Mouse (Mus musculus): ENCODE data around the gene Arhgap15. TPM values are rescaled to one million over a fixed set of nuclear protein-coding genes. Genes with fewer than 3 reads are reported as not detected.

Gene Arhgap15
- polyA plus RNA-seq, 1 experiment from 2014 or later: 0.86 TPM

GRCm38 (mm10) chr2:43782157-43782556 lies 33.5 kb downstream of the Arhgap15 start:
- H3K27me3 ChIP-seq (ENCODE audit: insufficient read depth, low read length): no peaks in the 10 kb centered on the region

DNA sequence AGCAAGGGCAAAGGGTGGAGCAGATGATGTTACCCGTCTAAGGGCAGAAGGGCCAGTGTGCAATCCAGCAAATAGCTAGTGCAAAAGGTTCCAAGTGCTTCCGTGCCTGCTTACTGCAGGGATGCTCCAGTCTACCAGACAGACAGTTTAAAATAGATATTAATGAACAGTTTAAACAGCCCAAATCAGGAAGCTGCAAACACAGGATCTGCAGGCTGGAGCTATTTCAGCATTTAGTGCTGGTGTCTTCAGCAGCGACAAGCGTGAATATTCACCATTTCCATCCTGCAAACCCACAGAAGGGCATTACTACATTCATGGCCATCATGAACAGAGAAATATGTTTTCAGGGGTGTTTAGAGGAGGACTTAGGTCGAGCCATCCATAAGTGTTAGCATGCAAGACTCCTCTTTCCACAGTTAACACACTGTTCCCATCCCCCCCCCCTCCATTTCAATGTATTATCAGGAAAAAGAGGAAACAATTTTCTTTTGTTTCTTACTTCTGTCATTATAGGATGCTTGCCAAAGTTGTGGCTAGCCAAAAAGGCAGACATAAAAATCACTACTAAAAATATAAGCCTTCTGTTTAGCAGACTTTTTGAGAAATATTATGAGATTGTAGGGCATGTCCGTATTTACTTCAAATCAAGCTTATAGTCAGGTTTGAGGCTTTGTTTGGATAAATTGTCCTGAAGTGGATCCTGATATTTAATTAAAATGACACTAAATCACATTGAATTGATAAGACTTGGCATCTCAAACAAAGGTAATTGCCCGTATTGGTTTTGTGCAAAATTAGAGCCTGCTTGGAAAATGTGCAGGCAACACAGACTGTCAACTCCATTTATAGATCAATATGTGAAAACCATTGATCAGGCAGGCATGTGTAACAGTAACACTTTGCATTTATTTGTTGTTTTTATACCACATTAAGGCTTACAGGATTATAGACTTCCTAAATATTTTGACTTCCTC lies 35.4 kb downstream of the Arhgap15 start:
- Histone ChIP-seq H3K36me3 (ENCODE audit: insufficient read depth) (no peaks in the 10 kb centered on the region), H3K4me3 (ENCODE audit: low read depth, low read length) (no peak overlapping the region), H3K4me1 (ENCODE audit: insufficient read depth) (0 out of 2 replicates have a peak, but pooled peaks cover 4% of the 10 kb centered on the region), H3K9me3 (ENCODE audit: low read depth, low read length) (no peaks in the 10 kb centered on the region), H3K27me3 (ENCODE audit: insufficient read depth, low read length) (no peaks in the 10 kb centered on the region), H3K4me2 (no peak overlapping the region), H3K9ac (no peak overlapping the region), H3K27ac (ENCODE audit: low read depth) (no peak overlapping the region)
- 55% methylated on average over 7 of the region's 7 CpGs for WGBS
- DNase-seq: peak; percentile 47
- no peak for ATAC-seq (ENCODE audit: insufficient read depth)
- no peak for TF ChIP-seq CTCF (IDR thresholded peaks at IDR 0.05; ENCODE audit: low read depth)

More at GRCm38 (mm10) chr2:43782157-43782556, 33.5 kb downstream of the Arhgap15 start:
- no peak overlapping the region for H3K9ac ChIP-seq
- no peak overlapping the region for H3K27ac ChIP-seq (ENCODE audit: low read depth)
- TF ChIP-seq CTCF (IDR thresholded peaks at IDR 0.05; ENCODE audit: low read depth): no peak
- 0 out of 2 replicates have a peak, but pooled peaks cover 4% of the 10 kb centered on the region for H3K4me1 ChIP-seq (ENCODE audit: insufficient read depth)
- ATAC-seq (ENCODE audit: insufficient read depth): no peak
- WGBS: 62% methylated on average over 3 of the region's 3 CpGs
- no peaks in the 10 kb centered on the region for H3K36me3 ChIP-seq (ENCODE audit: insufficient read depth)
- no peak overlapping the region for H3K4me2 ChIP-seq
- no peaks in the 10 kb centered on the region for H3K9me3 ChIP-seq (ENCODE audit: low read depth, low read length)
- H3K4me3 ChIP-seq (ENCODE audit: low read depth, low read length): no peak overlapping the region
- DNase-seq: no peak

- TF ChIP-seq CTCF (IDR thresholded peaks at IDR 0.05; ENCODE audit: low read depth): no peak
- WGBS: 39% methylated on average over 3 of the region's 3 CpGs
- ATAC-seq (ENCODE audit: insufficient read depth): no peak
Observed at GRCm38 (mm10) chr2:43786101-43786500, 37.5 kb downstream of the Arhgap15 start.

DNA sequence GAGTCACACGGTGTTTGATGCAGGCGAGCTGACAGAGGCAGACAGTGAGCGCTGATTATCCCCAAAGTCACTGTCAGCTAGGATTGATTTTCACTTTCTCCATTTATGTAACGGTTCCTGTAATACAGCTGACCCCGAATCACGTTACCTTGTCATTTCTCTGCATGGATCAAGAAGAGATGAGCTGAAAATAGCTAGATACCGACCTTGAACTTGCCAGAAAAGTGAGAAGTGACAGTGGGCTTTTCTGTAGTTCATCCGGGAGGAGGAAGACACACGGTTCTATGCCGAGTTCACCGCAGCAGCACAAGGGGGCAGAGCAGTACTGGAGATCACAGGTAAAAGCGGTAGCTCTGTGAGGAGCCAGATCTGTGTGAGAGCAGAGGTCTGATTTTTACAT lies 38.5 kb downstream of the Arhgap15 start:
- H3K4me3 ChIP-seq (ENCODE audit: low read depth, low read length): no peak overlapping the region
- TF ChIP-seq CTCF (IDR thresholded peaks at IDR 0.05; ENCODE audit: low read depth): peak; percentile 69
- H3K27ac ChIP-seq (ENCODE audit: low read depth): no peak overlapping the region
- H3K9ac ChIP-seq: no peak overlapping the region
- 30% methylated on average over 12 of the region's 12 CpGs for WGBS
- no peak overlapping the region for H3K4me2 ChIP-seq
- peaks cover 8% of the 10 kb centered on the region; the same call in 1 of the 2 replicates for H3K4me1 ChIP-seq (ENCODE audit: insufficient read depth)
- H3K27me3 ChIP-seq (ENCODE audit: insufficient read depth, low read length): no peaks in the 10 kb centered on the region
- DNase-seq (peak; percentile 71), ATAC-seq (ENCODE audit: insufficient read depth) (peak; percentile 72; the same call in 1 of the 2 replicates)
- no peaks in the 10 kb centered on the region for H3K36me3 ChIP-seq (ENCODE audit: insufficient read depth)
- H3K9me3 ChIP-seq (ENCODE audit: low read depth, low read length): no peaks in the 10 kb centered on the region

More at GRCm38 (mm10) chr2:43786101-43786500, 37.5 kb downstream of the Arhgap15 start:
- DNase-seq: no peak
- Histone ChIP-seq H3K4me3 (ENCODE audit: low read depth, low read length) (no peak overlapping the region), H3K4me1 (ENCODE audit: insufficient read depth) (peaks cover 8% of the 10 kb centered on the region; the same call in 1 of the 2 replicates), H3K4me2 (no peak overlapping the region), H3K9me3 (ENCODE audit: low read depth, low read length) (no peaks in the 10 kb centered on the region), H3K27ac (ENCODE audit: low read depth) (no peak overlapping the region), H3K9ac (no peak overlapping the region), H3K27me3 (ENCODE audit: insufficient read depth, low read length) (no peaks in the 10 kb centered on the region), H3K36me3 (ENCODE audit: insufficient read depth) (no peaks in the 10 kb centered on the region)

DNA sequence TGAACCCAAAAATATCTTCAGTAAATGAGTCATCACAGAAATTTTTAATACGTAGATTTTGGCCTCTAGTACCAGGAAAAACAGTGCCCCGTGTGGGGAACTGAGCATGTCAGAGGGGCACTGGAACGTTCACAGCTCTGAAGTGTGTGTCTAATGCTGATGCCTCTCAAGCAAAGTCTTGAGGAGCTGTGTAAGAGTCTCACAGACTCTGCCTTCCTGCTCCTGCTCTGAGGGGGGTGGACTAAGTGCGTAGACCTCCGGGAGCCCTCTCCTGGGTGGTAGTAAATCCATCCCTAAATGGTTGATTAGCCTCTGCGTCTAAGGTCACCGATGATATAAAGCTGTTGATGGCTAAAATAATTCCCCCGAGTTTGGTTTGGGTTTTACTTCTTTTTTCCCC lies 39.9 kb downstream of the Arhgap15 start:
- Histone ChIP-seq H3K27ac (ENCODE audit: low read depth) (no peak overlapping the region), H3K4me2 (no peak overlapping the region), H3K4me3 (ENCODE audit: low read depth, low read length) (no peak overlapping the region), H3K27me3 (ENCODE audit: insufficient read depth, low read length) (no peaks in the 10 kb centered on the region), H3K36me3 (ENCODE audit: insufficient read depth) (no peaks in the 10 kb centered on the region), H3K9me3 (ENCODE audit: low read depth, low read length) (no peaks in the 10 kb centered on the region), H3K9ac (no peak overlapping the region), H3K4me1 (ENCODE audit: insufficient read depth) (peaks cover 8% of the 10 kb centered on the region; the same call in 1 of the 2 replicates)
- TF ChIP-seq CTCF (IDR thresholded peaks at IDR 0.05; ENCODE audit: low read depth): 0 out of 2 replicates have a peak, but pooled peaks have one; percentile 2
- WGBS: 45% methylated on average over 8 of the region's 8 CpGs
- ATAC-seq (ENCODE audit: insufficient read depth): no peak
- peak; percentile 10 for DNase-seq

DNA sequence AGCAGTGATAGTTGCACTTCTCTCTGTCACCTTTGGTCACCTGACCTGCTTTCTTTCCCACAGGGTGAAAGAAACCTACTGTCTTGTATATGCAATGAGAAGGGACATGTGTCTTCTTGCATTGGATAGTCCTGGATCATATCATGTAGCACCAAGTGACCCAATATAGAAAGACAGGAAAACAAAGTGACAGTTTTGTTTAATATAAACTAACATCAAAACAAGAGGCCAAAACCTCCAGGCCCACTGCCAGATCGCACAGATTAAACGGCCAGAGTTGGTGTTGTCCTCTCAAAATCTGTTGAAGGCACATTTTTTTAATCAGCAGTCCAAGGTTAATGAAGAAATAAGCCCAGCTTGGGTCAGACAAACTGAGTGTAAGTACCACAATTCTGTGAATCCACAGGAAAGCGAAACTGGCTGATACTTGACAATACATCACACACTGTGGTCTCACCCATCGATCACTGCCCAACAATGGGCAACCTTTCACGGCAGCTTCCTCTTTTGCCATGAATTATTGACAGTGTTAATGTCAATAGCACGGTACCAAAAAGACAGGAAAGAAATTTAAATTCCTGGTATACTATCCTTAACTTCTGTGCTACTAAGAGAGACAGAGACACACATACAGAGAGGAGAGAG lies 41.5 kb downstream of the Arhgap15 start:
- no peaks in the 10 kb centered on the region for H3K9me3 ChIP-seq (ENCODE audit: low read depth, low read length)
- TF ChIP-seq CTCF (IDR thresholded peaks at IDR 0.05; ENCODE audit: low read depth): no peak
- H3K4me3 ChIP-seq (ENCODE audit: low read depth, low read length): no peak overlapping the region
- 32% methylated on average over 6 of the region's 6 CpGs for WGBS
- peak; percentile 88 for DNase-seq
- no peak overlapping the region for H3K4me2 ChIP-seq
- no peaks in the 10 kb centered on the region for H3K36me3 ChIP-seq (ENCODE audit: insufficient read depth)
- no peak overlapping the region for H3K27ac ChIP-seq (ENCODE audit: low read depth)
- H3K9ac ChIP-seq: no peak overlapping the region
- peaks cover 8% of the 10 kb centered on the region; the same call in 1 of the 2 replicates for H3K4me1 ChIP-seq (ENCODE audit: insufficient read depth)
- ATAC-seq (ENCODE audit: insufficient read depth): peak; percentile 85
- no peaks in the 10 kb centered on the region for H3K27me3 ChIP-seq (ENCODE audit: insufficient read depth, low read length)

- Histone ChIP-seq H3K4me1 (ENCODE audit: insufficient read depth) (peaks cover 3% of the 10 kb centered on the region; the same call in 1 of the 2 replicates), H3K4me2 (no peak overlapping the region), H3K4me3 (ENCODE audit: low read depth, low read length) (no peak overlapping the region), H3K9ac (no peak overlapping the region), H3K27me3 (ENCODE audit: insufficient read depth, low read length) (no peaks in the 10 kb centered on the region), H3K27ac (ENCODE audit: low read depth) (no peak overlapping the region), H3K9me3 (ENCODE audit: low read depth, low read length) (no peaks in the 10 kb centered on the region), H3K36me3 (ENCODE audit: insufficient read depth) (no peaks in the 10 kb centered on the region)
- DNase-seq (peak; percentile 43), ATAC-seq (ENCODE audit: insufficient read depth) (no peak)
- WGBS: 45% methylated on average over 6 of the region's 6 CpGs
- no peak for TF ChIP-seq CTCF (IDR thresholded peaks at IDR 0.05; ENCODE audit: low read depth)
Observed at GRCm38 (mm10) chr2:43791575-43791974, 43.0 kb downstream of the Arhgap15 start.
